Mouse (Mus musculus) kidney, adult 2 months (tissue): ENCODE measurements at regions not wholly inside any gene's neighbourhood (a gene's known extent, or its start where the extent isn't known, plus 50 kb on each side); places are given as distances from the start of the nearest gene placed in this dataset.

Source experiments
- DNase-seq: peaks from one replicate; pipeline ENCODE4 v3.0.0; 2021
- H3K27ac ChIP-seq: fragments of 200-500 bp; 2 replicates; pipeline ENCODE4 v1.5.1; 2012; ENCODE audit warnings: low read depth, low read length, control low read depth, inconsistent platforms; ENCODE audit not compliant: insufficient read depth
- H3K27me3 ChIP-seq: fragments of 200-500 bp; replicated peaks from 2 replicates; pipeline ENCODE4 v1.6.1; 2012; ENCODE audit warnings: mild to moderate bottlenecking, moderate library complexity, low read length, inconsistent platforms; ENCODE audit not compliant: control insufficient read depth, insufficient read depth
- H3K36me3 ChIP-seq: fragments of 200-500 bp; 2 replicates; pipeline ENCODE4 v1.6.1; 2012; ENCODE audit warnings: mild to moderate bottlenecking, moderate library complexity, low read length, inconsistent platforms; ENCODE audit not compliant: control insufficient read depth, insufficient read depth
- H3K4me1 ChIP-seq: fragments of 200-500 bp; 2 replicates; pipeline ENCODE4 v1.6.1; 2011; ENCODE audit warnings: low read length; ENCODE audit not compliant: control insufficient read depth, insufficient read depth
- H3K4me3 ChIP-seq: fragments of 200-500 bp; 2 replicates; pipeline ENCODE4 v1.5.1; 2011; ENCODE audit warnings: mild to moderate bottlenecking, low read depth, low read length, control low read depth; ENCODE audit not compliant: insufficient read depth
- CTCF ChIP-seq: fragments of 200-500 bp; conservative IDR thresholded peaks from 2 replicates; pipeline ENCODE4 v1.5.1; 2011; ENCODE audit warnings: low read depth, mild to moderate bottlenecking, control low read depth, low read length, moderate library complexity, mixed read lengths; ENCODE audit not compliant: insufficient read depth, insufficient read length
- POLR2A ChIP-seq: fragments of 200-500 bp; IDR thresholded peaks from one replicate; pipeline ENCODE4 v1.6.1; 2011; ENCODE audit warnings: low read depth, low read length, control low read depth
- WGBS: fragments of 180-500 bp; shearing (Covaris S2); methylation state at CpG from one replicate; pipeline ENCODE4 v1.1.7; 2018; 5-methylcytosine and 5-hydroxymethylcytosine counted together

DNA sequence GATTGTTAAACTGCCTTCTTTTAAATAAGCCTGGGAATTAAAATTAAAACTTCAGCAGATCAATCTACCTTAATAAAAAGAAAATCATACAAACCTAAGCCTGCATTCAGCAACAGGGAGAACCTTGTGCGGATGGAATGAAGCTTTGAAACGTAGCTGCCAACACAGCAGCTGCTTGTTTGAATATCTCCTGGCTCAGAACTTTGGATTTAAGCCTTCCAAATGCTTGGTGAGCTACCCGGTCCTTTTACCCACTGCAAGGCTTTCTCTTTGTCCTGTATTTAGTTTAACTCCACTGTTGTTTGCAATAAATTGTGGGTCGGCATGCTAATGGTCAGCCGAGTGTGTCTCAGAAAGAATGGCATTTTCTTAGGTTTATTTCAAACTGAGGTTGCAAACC, 169.7 kb upstream of the Veph1 start:
- no peaks in the 10 kb centered on the region for H3K36me3 ChIP-seq
- WGBS: 75% methylated on average over 5 of the region's 5 CpGs
- no peak overlapping the region for H3K4me3 ChIP-seq
- DNase-seq: no peak
- H3K27me3 ChIP-seq: no peaks in the 10 kb centered on the region
- H3K4me1 ChIP-seq: no peaks in the 10 kb centered on the region
- no peak overlapping the region for H3K27ac ChIP-seq
- no peak for TF ChIP-seq CTCF
- TF ChIP-seq POLR2A: no peak

DNA sequence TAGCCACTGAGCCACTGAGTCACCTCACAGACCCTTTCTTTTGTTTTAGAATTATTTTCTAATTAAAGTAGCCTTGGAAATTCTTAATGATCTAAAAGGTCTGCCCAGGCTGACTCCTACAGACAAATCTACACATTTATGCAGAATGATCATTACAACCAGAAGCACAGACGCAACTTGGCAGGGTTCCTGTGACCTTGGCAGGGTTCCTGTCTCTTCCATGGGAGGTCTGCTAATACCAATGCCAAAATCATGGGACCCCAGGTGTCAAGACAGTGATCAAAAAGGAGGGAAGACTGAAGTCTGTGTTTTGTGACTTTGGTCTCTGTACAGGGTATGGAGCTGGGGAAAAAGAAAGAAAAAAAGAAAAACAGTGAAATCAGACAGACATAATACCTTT, 168.7 kb upstream of the Veph1 start:
- Histone ChIP-seq H3K27ac (no peak overlapping the region), H3K4me3 (no peak overlapping the region), H3K36me3 (no peaks in the 10 kb centered on the region), H3K27me3 (no peaks in the 10 kb centered on the region), H3K4me1 (no peaks in the 10 kb centered on the region)
- DNase-seq: no peak
- TF ChIP-seq CTCF: no peak
- no peak for TF ChIP-seq POLR2A
- 84% methylated on average over 1 of the region's 1 CpGs for WGBS

DNA sequence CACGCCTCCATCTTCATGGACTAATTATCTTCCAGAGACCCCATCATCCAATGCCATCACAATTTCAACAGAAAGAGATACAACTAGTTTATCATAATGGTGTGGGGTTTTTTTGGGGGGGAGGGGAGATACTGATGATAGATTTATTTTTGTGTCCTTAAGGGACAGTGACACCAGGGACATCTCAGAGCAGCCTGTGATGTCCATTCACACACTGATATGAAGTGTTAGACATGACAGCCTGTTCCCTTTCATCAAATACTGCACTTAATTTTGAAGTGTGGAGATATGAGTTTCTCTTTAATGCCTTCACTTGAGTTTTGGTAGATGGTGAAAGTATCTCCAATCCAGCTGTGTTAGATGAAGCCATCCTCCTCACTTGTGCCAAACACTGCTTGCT, 165.7 kb upstream of the Veph1 start:
- no peaks in the 10 kb centered on the region for H3K4me1 ChIP-seq
- TF ChIP-seq POLR2A (no peak), CTCF (no peak)
- DNase-seq: no peak
- WGBS: 84% methylated on average over 1 of the region's 1 CpGs
- no peaks in the 10 kb centered on the region for H3K27me3 ChIP-seq
- H3K4me3 ChIP-seq: no peak overlapping the region
- no peaks in the 10 kb centered on the region for H3K36me3 ChIP-seq
- no peak overlapping the region for H3K27ac ChIP-seq

DNA sequence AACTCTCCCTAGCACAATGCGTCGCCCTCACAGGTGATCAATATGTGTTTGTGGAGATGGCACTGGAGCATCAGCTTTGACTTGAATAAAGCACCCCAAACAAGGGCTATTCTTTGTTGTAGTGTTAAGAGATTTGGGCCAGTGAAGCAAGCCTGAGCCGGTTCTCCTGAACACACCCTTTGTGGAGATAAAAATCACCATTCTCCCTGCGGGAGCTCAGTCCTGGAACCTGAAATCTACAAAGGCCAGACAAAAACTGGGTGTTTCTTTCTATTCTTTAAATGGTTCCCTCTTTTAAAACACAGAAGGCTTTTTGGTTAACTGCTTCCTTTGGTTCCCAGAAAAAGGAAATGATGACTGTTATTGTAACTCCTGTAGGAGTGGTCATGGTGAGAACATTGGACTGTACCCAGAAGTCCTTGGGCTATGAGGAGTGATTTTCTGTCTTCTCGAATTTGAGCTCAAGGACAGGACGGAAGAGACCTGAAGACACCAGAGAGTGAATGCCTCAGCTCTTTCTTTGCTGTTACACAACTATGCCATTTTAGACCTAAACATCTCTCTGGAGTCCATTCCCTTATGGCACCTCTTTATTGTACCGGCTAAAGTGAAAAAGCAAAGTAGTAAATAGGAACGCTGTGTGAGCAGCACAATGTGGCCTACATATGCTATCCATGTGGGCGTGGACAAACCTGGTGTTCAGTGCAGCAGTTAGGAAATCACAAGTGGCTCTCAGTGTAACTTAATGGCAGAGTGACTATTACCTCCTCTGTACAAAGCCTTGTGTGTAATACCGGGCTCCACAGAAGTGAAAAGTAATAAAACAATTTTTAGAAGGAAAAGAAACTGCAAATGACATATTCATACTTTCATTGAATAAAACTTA, 149.9 kb upstream of the Veph1 start:
- no peaks in the 10 kb centered on the region for H3K36me3 ChIP-seq
- no peak for DNase-seq
- TF ChIP-seq CTCF (no peak), POLR2A (no peak)
- no peaks in the 10 kb centered on the region for H3K4me1 ChIP-seq
- H3K27me3 ChIP-seq: no peaks in the 10 kb centered on the region
- no peak overlapping the region for H3K4me3 ChIP-seq
- WGBS: 82% methylated on average over 10 of the region's 10 CpGs
- no peak overlapping the region for H3K27ac ChIP-seq

DNA sequence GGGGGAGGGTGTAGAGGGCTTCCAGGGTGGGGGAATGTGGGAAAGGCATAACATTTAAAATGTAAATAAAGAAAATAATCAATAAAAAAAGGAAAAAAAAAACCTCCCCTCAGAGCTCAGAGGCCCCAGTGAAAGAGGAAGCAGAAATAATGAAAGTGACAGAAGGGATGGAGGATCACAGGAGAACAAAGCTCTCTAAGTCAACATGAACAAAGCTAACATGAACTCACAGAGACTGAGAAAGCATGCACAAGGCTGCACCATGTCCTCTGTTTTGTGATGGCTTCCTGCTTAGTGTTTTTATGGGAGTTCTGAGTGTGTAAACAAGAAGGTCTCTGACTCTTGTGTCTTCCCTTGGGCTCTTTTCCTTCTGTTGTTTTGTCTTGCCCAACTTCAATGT, 136.6 kb upstream of the Veph1 start:
- Histone ChIP-seq H3K27me3 (no peaks in the 10 kb centered on the region), H3K4me1 (no peaks in the 10 kb centered on the region)
- TF ChIP-seq CTCF (no peak), POLR2A (no peak)

DNA sequence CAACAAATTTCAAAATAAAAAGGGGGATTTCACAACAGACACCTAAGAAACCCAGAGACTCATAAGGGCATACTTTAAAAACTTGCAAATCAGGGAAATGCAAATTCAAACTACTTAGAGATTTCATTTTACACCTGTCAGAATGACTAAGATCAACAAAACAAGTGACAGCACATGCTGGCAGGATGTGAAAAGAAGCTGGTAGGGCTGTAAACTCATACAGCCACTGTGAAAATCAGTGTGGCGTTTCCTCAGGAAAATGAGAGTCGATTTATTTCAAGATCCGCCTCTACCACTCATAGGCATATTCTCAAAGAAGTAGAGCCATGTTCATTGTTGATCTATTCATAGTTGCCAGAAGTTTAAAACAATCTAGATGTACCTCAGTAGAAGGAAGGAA, 133.6 kb upstream of the Veph1 start:
- Histone ChIP-seq H3K4me3 (no peak overlapping the region), H3K27me3 (no peaks in the 10 kb centered on the region), H3K4me1 (no peaks in the 10 kb centered on the region), H3K27ac (no peak overlapping the region), H3K36me3 (no peaks in the 10 kb centered on the region)
- TF ChIP-seq POLR2A: no peak
- TF ChIP-seq CTCF: no peak
- WGBS: 72% methylated on average over 3 of the region's 3 CpGs
- no peak for DNase-seq

More for the DNA sequence above, 136.6 kb upstream of the Veph1 start:
- no peak overlapping the region for H3K27ac ChIP-seq
- no peak overlapping the region for H3K4me3 ChIP-seq
- no peaks in the 10 kb centered on the region for H3K36me3 ChIP-seq
- no peak for DNase-seq

DNA sequence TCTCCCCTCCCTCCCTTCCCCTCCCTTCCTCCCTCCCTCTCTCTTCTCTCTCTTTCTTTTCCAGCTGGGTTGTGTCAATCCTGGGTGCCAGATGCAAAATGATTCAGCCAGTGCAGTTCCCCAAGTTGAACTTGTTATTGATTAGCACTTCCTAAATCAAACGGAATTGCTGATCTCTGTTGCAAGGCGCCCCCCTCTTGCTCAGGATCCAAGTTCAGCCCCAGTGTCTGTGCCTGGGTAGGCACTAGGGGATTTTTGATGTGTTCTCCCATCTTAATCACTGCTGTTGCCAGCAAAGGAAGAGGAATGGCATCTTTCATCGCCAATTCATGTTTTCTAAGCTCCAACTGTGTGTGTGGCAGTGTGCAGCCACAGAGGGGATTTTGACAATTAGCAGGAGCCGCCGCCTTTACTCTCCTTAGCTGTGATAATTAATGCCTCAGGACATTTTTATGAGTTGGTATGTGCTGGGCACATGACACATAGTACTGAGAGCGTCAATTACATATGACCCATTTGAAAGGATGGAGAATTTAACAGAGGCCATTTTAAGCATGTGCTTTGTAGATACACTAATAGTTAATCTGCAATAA, 125.9 kb upstream of the Veph1 start:
- Histone ChIP-seq H3K27me3 (no peaks in the 10 kb centered on the region), H3K4me1 (no peaks in the 10 kb centered on the region), H3K4me3 (no peak overlapping the region), H3K36me3 (no peaks in the 10 kb centered on the region), H3K27ac (no peak overlapping the region)
- DNase-seq: no peak
- WGBS: 26% methylated on average over 6 of the region's 6 CpGs
- TF ChIP-seq POLR2A: no peak
- no peak for TF ChIP-seq CTCF
